Mouse (Mus musculus): ENCODE measurements around the gene Smpd1.

- TF ChIP-seq CTCF (IDR thresholded peaks at IDR 0.05; ENCODE audit: low read depth) (no peak), EP300 (optimal IDR thresholded peaks at IDR 0.05) (no peak)
Observed at GRCm38 (mm10) chr7:105562317-105562716, 8.2 kb downstream of the Smpd1 start.

All from stomach, postnatal 0 days (tissue).